Mouse (Mus musculus) left cerebral cortex, adult 2 months (tissue): ENCODE measurements at regions not wholly inside any gene's neighbourhood (a gene's known extent, or its start where the extent isn't known, plus 50 kb on each side); places are given as distances from the start of the nearest gene placed in this dataset.

Experiments
- DNase-seq, 2 experiments: peaks; one replicate each; pipeline ENCODE4 v3.0.0; 2021 to 2022; ENCODE audit warnings: low spot score in 2 of 2, mixed read lengths in 1 of 2; ENCODE audit errors: extremely low spot score in 1 of 2
- H3K27ac ChIP-seq: fragments of 200-600 bp; 2 replicates; pipeline ENCODE4 v1.8.1; 2022
- H3K4me3 ChIP-seq: fragments of 200-600 bp; 2 replicates; pipeline ENCODE4 v1.8.1; 2022
- CTCF ChIP-seq: fragments of 200-600 bp; IDR thresholded peaks from 2 replicates; pipeline ENCODE4 v1.8.1; 2022; ENCODE audit warnings: antibody characterized with exemption, mild to moderate bottlenecking, moderate library complexity
- intact Hi-C: fragments of 180-260 bp; cut with DNase I; formaldehyde crosslinking; loops from one replicate; pipeline ENCODE4 v1.15.1; 2025

DNA sequence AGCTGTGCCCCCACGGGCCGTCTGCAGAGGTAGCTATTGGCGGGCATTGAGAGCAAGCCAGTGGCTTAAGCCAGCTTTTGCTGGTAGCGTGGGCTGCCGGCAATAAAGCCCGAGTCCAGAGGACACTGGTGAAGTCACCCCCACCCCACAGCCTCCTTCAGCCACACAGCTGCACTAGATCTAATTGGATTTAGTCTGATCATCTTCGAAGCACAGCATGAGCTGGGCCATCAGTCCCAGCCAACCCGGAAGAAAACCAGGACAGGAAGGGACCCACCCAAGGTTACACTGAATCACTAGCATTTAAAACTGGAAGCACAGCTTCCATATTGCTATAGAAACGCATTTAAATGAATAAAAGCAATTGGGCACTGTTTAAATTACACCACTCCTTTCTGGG, 96.4 kb downstream of the Tmx1 start:
- intact Hi-C loops: loop anchor here (5.0 kb wide), 3 partner anchors 148 to 278 kb away; partner anchors contain the start of gene Frmd6
- no peak overlapping the region for H3K27ac ChIP-seq
- DNase-seq: no peak
- H3K4me3 ChIP-seq: no peak overlapping the region
- no peak for TF ChIP-seq CTCF

DNA sequence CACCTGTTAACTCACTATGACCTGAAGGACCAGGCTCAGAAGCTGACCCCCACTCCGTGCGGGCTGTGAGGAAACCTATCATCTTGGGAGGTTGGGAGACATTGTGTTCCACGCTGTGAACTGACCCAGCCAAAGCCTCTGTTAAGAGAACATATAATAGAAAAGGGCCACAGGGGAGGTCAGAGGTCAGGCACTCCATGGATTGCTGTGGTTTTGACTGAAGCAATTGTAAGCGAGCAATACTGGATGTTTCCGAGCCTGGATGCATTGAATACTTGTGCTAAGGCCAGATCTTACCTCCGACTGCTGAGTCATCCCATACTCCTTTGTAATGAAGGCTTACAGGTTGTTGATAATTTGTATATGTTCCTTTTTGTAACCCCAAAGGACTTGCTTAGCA, 101.0 kb downstream of the Tmx1 start:
- H3K4me3 ChIP-seq: no peak overlapping the region
- TF ChIP-seq CTCF: no peak
- DNase-seq: no peak
- intact Hi-C loops: no loop called here
- H3K27ac ChIP-seq: no peak overlapping the region

DNA sequence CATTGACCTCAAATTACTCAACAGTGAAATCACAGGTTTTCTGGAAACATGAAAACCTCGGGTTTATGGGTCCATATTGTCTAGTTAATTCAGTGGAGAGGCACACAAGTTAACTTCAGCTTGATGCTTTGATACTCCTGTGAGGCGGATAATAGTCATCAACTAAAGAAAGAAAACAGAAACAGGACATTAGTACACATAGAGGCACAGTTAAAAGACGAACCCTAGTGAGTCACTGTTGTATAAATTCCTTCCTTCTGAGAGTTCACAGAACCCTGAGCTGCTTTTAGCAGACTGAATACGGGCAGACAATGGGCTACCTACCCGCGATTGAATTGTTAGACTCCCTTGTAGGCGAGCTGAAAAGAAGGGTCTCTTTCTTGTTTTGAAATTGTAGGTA, 101.7 kb downstream of the Tmx1 start:
- Histone ChIP-seq H3K27ac (no peak overlapping the region), H3K4me3 (no peak overlapping the region)
- TF ChIP-seq CTCF: no peak
- intact Hi-C loops: no loop called here
- no peak for DNase-seq

DNA sequence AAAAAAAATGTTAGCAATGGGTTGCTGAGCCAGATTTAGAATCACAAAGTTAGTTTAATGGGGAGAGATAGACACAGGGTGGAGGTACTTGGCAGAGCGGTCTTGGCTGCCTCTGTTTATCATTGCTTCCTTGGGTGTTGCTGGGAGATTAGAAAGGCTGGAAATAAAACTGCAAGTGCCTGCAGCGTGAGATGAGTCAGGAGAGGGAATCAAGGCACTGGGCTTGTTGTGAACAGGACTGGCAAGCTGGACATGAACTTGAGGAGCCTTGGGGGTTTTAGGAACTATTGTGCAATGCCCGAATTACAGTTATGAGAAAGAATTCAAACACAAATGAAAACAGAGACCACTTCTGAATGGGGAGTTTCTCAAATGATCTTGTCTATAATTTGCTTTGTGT, 102.8 kb downstream of the Tmx1 start:
- TF ChIP-seq CTCF: no peak
- intact Hi-C loops: no loop called here
- no peak overlapping the region for H3K27ac ChIP-seq
- no peak overlapping the region for H3K4me3 ChIP-seq
- DNase-seq: no peak

DNA sequence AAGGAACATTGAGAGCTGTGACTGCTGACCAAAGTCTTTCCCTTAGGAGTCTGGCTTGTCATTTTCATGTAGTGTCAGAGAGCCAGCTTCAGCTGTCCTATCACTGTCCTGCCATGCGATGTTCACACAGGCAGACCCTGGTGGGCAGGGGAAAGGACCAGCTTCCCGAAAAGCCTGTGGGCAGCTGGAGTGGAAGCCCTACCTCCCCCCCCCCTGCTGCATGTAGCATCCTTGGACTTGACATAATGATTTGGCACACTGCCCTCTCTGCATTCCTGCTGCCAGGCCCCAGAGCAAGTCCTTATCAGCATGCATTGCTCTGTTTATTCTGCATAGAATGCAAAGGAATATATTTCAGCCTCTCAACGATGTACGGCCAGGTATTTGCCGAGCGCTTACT, 103.9 kb downstream of the Tmx1 start:
- no peak for DNase-seq
- intact Hi-C loops: no loop called here
- H3K27ac ChIP-seq: no peak overlapping the region
- no peak overlapping the region for H3K4me3 ChIP-seq
- no peak for TF ChIP-seq CTCF

DNA sequence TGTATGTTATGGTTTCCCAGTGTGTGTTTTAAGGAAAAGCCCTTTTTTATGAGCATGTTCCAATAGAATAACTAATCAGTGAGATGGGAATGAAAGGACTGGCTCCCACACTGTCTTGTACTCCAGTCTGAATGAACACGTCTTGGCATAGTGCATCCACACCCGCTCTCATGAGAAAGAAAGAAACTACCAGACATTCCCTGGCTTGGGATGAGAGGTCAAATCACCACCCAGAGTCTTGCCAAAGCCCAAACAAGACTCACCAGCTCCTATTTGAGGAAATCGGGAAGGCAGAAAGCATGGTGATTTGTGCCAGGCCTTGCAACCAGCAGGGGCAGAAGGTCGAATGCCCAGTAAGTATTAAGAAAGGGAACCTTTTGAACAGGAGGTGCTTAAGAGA, 110.6 kb downstream of the Tmx1 start:
- Histone ChIP-seq H3K27ac (no peak overlapping the region), H3K4me3 (no peak overlapping the region)
- intact Hi-C loops: no loop called here
- no peak for DNase-seq
- TF ChIP-seq CTCF: no peak

DNA sequence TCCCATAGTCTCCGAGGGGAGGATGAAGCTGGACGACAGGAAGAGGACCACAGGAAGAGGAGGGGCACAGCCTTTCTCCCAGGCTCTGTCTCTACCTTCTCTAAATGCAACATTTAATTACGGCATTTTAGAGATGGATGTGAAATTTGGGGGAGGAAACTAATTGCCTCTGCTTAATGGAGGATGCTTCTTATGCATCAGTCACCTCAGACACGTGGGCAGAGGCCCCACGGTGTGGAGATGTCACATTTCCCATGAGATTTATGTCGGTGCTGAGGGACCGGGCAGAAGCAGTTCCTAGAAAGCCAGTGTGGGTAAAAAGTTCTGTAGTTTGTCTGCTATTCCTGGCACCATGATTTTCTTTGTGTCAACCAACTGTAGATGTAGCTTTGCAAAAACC, 122.8 kb downstream of the Tmx1 start:
- DNase-seq: no peak
- no peak for TF ChIP-seq CTCF
- intact Hi-C loops: no loop called here
- H3K4me3 ChIP-seq: no peak overlapping the region
- H3K27ac ChIP-seq: no peak overlapping the region

DNA sequence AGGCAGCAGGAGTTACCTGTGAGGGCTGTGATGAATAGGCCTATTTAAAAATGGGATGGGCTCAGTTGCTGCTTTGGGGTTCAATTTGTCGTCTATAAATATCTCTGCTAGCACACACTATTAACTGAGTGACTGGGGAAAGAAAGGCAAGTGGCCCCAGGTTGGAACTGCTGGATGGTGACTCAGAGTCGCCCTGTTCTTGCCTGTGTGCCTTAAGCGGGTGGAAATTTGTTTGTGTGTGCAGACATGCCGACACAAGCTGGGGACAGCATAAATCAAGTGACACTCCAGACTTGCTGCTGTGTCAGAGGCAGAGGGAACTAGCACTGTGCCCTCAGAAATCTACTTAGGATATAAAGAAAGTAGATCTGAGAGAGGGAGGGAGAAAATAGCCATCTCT, 124.9 kb downstream of the Tmx1 start:
- TF ChIP-seq CTCF: no peak
- Histone ChIP-seq H3K27ac (no peak overlapping the region), H3K4me3 (no peak overlapping the region)
- intact Hi-C loops: no loop called here
- DNase-seq: no peak

DNA sequence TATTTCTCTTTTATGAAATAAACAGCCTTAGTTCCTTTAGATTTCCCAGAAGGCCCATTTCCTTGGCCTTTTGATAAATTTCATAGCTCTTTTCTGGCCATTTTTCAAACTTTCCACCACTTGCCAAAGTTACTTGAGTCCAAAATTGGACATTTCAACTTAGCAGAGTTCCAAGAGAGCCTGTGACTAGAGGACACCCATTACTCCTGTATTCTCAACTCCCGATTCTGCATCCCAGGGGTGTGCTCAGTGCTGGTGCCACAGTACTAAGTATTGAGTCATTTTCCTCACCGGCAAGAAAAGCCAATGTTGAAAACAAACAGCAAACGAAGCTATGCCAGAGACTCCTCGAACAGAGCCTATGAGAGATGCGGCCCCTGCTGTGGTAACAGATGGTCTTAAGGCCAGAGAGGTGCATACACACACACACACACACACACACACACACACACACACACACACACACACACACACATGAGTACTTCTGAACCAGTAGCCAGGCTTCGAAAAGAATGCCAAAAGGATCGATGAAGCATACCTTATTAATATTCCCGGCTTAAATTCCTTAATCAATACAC, 126.5 kb downstream of the Tmx1 start:
- intact Hi-C loops: no loop called here
- no peak for TF ChIP-seq CTCF
- no peak overlapping the region for H3K4me3 ChIP-seq
- DNase-seq: no peak
- no peak overlapping the region for H3K27ac ChIP-seq

DNA sequence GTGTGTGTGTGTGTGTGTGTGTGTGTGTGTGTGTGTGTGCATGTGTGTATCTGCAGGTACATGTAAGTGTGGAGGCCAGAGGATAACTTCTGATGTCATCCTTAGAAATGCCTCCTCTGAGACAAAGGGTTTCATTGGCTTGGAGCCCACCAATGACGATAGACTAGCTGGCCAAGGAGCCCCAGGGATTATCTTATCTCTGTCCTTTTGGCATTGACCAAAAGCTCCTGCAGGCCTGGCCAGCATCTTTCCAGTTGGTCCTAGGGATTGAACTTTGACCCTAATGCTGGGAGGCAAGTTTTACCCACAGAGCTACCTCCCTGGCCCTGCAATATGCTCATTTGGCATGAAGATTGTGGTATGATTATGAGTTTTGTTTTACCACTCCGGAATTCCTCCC, 133.3 kb downstream of the Tmx1 start:
- DNase-seq: no peak
- no peak for TF ChIP-seq CTCF
- no peak overlapping the region for H3K27ac ChIP-seq
- intact Hi-C loops: no loop called here
- H3K4me3 ChIP-seq: no peak overlapping the region

DNA sequence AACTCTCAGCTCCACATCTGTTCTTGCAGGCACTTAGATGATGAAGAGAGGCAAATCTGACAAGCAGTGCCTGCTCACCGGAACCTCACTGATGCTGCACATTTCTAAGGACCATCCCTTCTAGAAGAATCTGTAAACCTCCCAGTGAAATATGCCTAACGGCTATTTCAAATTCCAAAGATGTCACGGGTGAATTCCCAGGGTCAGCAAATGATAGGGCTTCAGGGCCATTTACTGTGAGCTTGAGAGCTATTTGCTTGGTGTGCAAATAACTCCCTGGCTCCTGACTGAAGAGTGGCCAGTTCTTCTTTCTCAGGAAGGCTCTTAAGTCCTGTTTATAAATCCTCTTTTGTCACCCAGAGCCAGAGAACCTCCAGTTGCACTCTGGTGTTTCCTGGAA, 135.3 kb downstream of the Tmx1 start:
- no peak for DNase-seq
- no peak for TF ChIP-seq CTCF
- intact Hi-C loops: no loop called here
- Histone ChIP-seq H3K27ac (no peak overlapping the region), H3K4me3 (no peak overlapping the region)

DNA sequence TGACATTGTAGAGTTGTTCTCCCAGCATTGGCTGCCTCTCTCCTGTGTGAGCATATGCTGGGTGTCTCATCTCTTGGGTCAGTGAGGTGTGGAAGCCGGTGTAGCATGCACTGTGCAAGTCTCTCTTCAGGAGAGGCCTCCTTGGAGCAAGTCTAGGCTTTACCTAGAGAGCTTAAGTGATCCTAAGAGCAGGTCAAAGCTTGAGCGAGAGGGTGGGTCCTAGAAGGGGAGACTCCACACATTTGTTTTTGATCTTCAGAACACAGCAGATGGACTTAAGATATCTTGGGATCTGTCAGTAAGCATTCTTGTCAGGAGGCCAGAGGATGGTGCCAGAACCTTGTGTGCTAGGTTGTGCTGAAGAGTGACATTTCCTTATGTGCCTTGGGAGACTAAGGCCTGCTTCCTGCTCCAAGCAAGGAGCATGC, 136.4 kb downstream of the Tmx1 start:
- Histone ChIP-seq H3K4me3 (no peak overlapping the region), H3K27ac (no peak overlapping the region)
- no peak; the same call in 1 of the 2 replicates for TF ChIP-seq CTCF
- no peak for DNase-seq
- intact Hi-C loops: no loop called here

DNA sequence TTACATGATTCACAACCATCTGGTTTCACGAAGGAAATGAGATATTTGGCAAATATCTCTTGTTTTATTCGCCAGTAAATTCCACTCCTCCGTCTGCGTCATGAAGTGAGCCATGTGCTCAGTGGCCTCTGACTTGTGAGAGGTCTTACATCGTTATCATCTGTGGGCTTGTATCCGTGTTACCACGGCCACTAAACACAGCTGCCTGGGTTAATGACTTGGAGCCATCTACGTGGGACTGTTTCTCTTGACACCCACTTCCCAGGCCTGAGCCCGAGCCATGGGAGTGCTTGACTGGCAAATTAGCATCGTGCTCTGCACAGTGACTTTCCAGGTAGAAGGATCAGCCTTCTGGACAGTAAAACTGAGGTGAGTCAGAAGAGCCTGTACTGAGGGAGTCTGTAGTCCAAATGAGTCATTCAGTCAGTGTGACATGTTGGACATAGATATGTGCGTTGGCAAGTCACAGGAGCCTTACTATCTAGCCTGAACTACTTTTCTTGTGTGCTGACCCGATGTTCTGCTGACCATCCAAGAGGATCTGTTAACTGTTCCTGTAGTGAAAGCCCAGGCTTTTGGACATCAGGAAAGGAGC, 137.7 kb downstream of the Tmx1 start:
- H3K27ac ChIP-seq: no peak overlapping the region
- intact Hi-C loops: no loop called here
- DNase-seq: no peak
- no peak overlapping the region for H3K4me3 ChIP-seq
- TF ChIP-seq CTCF: no peak
